Mouse (Mus musculus): ENCODE measurements around the gene Slamf9.

DNA sequence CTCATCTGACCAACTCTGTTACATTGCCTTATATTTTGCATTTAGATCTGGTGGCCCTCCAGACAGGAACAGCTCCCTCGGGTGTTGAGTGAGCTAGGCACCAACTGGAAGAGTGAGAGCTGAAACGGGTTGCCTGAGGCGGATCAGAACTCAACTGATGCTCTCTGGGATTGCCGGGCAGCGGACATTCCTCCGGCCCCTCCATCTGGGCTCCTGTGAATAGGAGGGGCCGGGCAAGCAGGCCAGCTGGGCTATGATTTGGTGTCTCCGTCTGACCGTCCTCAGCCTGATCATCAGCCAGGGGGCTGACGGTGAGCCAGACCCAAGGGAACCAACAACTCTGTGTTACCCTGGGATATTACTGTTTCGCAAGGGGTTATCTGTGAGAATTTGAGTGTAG is 9.1 kb downstream of the Slamf9 start:
- no peak for TF ChIP-seq GATA1 (IDR thresholded peaks at IDR 0.05; ENCODE audit: borderline replicate concordance, low read length)
- no peak for TF ChIP-seq CTCF (IDR thresholded peaks at IDR 0.05; ENCODE audit: low read depth, low read length)
- TF ChIP-seq TAL1 (conservative IDR thresholded peaks at IDR 0.05; ENCODE audit: low read depth, low read length): no peak
- TF ChIP-seq GATA2 (IDR thresholded peaks at IDR 0.05; ENCODE audit: borderline replicate concordance, low read depth, low read length): no peak

All from G1E (cell line).